Comparison of ENCODE assay signal across 9 mouse cellular contexts in the genomic region with DNA sequence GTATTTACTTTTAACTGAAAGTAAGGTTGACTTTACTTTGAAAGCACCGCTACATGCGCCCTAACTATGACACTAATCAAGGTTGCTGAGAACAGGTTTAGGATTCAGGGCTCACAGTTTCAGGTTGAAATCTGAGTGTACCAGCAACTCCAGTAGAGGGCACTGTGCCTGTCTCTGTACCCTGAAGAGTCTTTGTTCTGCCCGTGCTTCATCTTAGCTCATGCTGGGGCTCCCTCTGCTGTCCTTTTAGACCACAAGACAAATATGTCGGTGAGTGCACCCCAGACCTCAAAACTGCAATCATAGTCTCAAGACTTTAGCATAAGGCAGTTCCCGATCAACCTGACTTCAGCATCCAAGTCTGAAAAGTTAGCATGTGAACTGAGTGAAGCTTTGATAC.
DNase-seq lines count a peak whose midpoint lies in the region; ATAC-seq lines count a peak whose summit lies in the region.
"Had no signal": no experiment of that assay in that cellular context is flagged by ENCODE, and none has a peak within 500 bp of the region (broad histone marks: within the 10 kb centered on the region; RNA-seq: fewer than 3 reads in every experiment).

No protein-coding gene starts in this region.

- no peak overlapping the region for H3K9ac ChIP-seq in forebrain, embryonic 15.5 days (replicated peaks)
- H3K9ac ChIP-seq in hindbrain, embryonic 12.5 days: no peak overlapping the region
- H3K9ac ChIP-seq in lung, embryonic 16.5 days (ENCODE audit: low read length): no peak overlapping the region

- DNase-seq in Muller cell, postnatal 12 days (ENCODE audit: inconsistent ontology term): peak; percentile 79
- DNase-seq in cerebellum, adult 11 months: peak; percentile 11
- DNase-seq in layer of hippocampus, adult 9-10 months (ENCODE audit: low spot score): peak; percentile 78
- DNase-seq in retina, adult 2 months (ENCODE audit: low read depth, low spot score): peak; percentile 40
- DNase-seq in urinary bladder, postnatal 25 days (ENCODE audit: low spot score): peak; percentile 50

- H3K36me3 ChIP-seq in forebrain, embryonic 15.5 days: no peaks in the 10 kb centered on the region
- H3K36me3 ChIP-seq in hindbrain, embryonic 12.5 days: no peaks in the 10 kb centered on the region
- no peaks in the 10 kb centered on the region for H3K36me3 ChIP-seq in lung, embryonic 16.5 days (ENCODE audit: control insufficient read depth, insufficient read depth, low read length)

- H3K27ac ChIP-seq in forebrain, embryonic 15.5 days (replicated peaks): no peak overlapping the region
- H3K27ac ChIP-seq in hindbrain, embryonic 12.5 days: no peak overlapping the region
- no peak overlapping the region for H3K27ac ChIP-seq in lung, embryonic 16.5 days (ENCODE audit: low read length)

- H3K27me3 ChIP-seq in forebrain, embryonic 15.5 days: no peaks in the 10 kb centered on the region
- H3K27me3 ChIP-seq in hindbrain, embryonic 12.5 days: no peaks in the 10 kb centered on the region
- no peaks in the 10 kb centered on the region for H3K27me3 ChIP-seq in lung, embryonic 16.5 days (ENCODE audit: control insufficient read depth, insufficient read depth, low read depth, low read length)
- H3K27me3 ChIP-seq: megakaryocyte, embryonic 14.5 days had no signal

- no peak overlapping the region for H3K4me2 ChIP-seq in forebrain, embryonic 15.5 days (replicated peaks)
- H3K4me2 ChIP-seq in hindbrain, embryonic 12.5 days (replicated peaks): no peak overlapping the region
- H3K4me2 ChIP-seq in lung, embryonic 16.5 days (ENCODE audit: low read depth, low read length): no peak overlapping the region

- no peaks in the 10 kb centered on the region for H3K4me1 ChIP-seq in forebrain, embryonic 15.5 days
- H3K4me1 ChIP-seq in hindbrain, embryonic 12.5 days: no peaks in the 10 kb centered on the region
- H3K4me1 ChIP-seq in lung, embryonic 16.5 days (replicated peaks; ENCODE audit: control insufficient read depth, insufficient read depth, low read length): no peaks in the 10 kb centered on the region

- peak; percentile 96 for ATAC-seq in forebrain, embryonic 15.5 days (replicated peaks)
- peak; percentile 81 for ATAC-seq in hindbrain, embryonic 12.5 days (ENCODE audit: low FRiP score)
- peak; percentile 80 for ATAC-seq in lung, embryonic 16.5 days (ENCODE audit: low read depth)

- no peaks in the 10 kb centered on the region for H3K9me3 ChIP-seq in forebrain, embryonic 15.5 days
- no peaks in the 10 kb centered on the region for H3K9me3 ChIP-seq in hindbrain, embryonic 12.5 days (replicated peaks)
- H3K9me3 ChIP-seq in lung, embryonic 16.5 days (ENCODE audit: control insufficient read depth, low read length): no peaks in the 10 kb centered on the region
- H3K9me3 ChIP-seq: megakaryocyte, embryonic 14.5 days had no signal

- 27% methylated on average over 5 of the region's 5 CpGs for WGBS in forebrain, embryonic 15.5 days
- WGBS in hindbrain, embryonic 12.5 days: 30% methylated on average over 5 of the region's 5 CpGs
- WGBS in lung, embryonic 16.5 days: 12% methylated on average over 5 of the region's 5 CpGs

- no peak overlapping the region for H3K4me3 ChIP-seq in forebrain, embryonic 15.5 days
- no peak overlapping the region for H3K4me3 ChIP-seq in hindbrain, embryonic 12.5 days
- H3K4me3 ChIP-seq in lung, embryonic 16.5 days (ENCODE audit: low read length): no peak overlapping the region
- H3K4me3 ChIP-seq: megakaryocyte, embryonic 14.5 days had no signal

Comparison
In these comparisons a context has a peak if more than half of its experiments do, and no peak if none do; other contexts are left out.
1. DNase-seq: peak in every context shown above with its lines; median percentile 79 in Muller cell, postnatal 12 days; 78 in layer of hippocampus, adult 9-10 months; 50 in urinary bladder, postnatal 25 days; 40 in retina, adult 2 months; 11 in cerebellum, adult 11 months.